Mouse (Mus musculus) cortical plate, adult 2 months (tissue): Measurements from ENCODE around the gene Abca13. TPM values are rescaled to one million over a fixed set of nuclear protein-coding genes. Genes with fewer than 3 reads are reported as not detected.

Experiments
- H3K27ac ChIP-seq: fragments of 200-500 bp; 2 replicates; pipeline ENCODE4 v1.5.1; 2012; ENCODE audit warnings: low read length, control low read depth, inconsistent platforms; ENCODE audit not compliant: insufficient read depth
- H3K4me1 ChIP-seq: fragments of 200-500 bp; 2 replicates; pipeline ENCODE4 v1.6.1; 2011; ENCODE audit warnings: low read length; ENCODE audit not compliant: control insufficient read depth, insufficient read depth
- H3K4me3 ChIP-seq: fragments of 200-500 bp; 2 replicates; pipeline ENCODE4 v1.5.1; 2011; ENCODE audit warnings: mild to moderate bottlenecking, low read length, control low read depth; ENCODE audit not compliant: insufficient read depth
- CTCF ChIP-seq: fragments of 200-500 bp; IDR thresholded peaks from 2 replicates; pipeline ENCODE4 v1.5.1; 2011; ENCODE audit warnings: mild to moderate bottlenecking, control low read depth, low read length; ENCODE audit not compliant: insufficient read depth; ENCODE audit errors: extremely low read depth
- POLR2A ChIP-seq: fragments of 200-500 bp; IDR thresholded peaks from 2 replicates; pipeline ENCODE4 v1.6.1; 2011; ENCODE audit warnings: mild to moderate bottlenecking, low read length, control low read depth; ENCODE audit not compliant: insufficient read depth; ENCODE audit errors: extremely low read depth
- polyA plus RNA-seq: library from polyadenylated mRNA; depleted of rRNA; stranded (reverse); fragments of >200 nt; gene quantifications from 2 replicates; pipeline ENCODE4 v1.2.3, GENCODE M21; 2012

Gene Abca13
- polyA plus RNA-seq, 1 experiment: 0.04 TPM

- H3K4me1 ChIP-seq: no peaks in the 10 kb centered on the region
- TF ChIP-seq CTCF (no peak), POLR2A (no peak)
- H3K4me3 ChIP-seq: no peak overlapping the region
- no peak overlapping the region for H3K27ac ChIP-seq
Measured at GRCm38 (mm10) chr11:9269090-9269489, 77.3 kb downstream of the Abca13 start.

- no peaks in the 10 kb centered on the region for H3K4me1 ChIP-seq
- TF ChIP-seq POLR2A (no peak), CTCF (no peak)
- no peak overlapping the region for H3K4me3 ChIP-seq
- H3K27ac ChIP-seq: no peak overlapping the region
Measured at GRCm38 (mm10) chr11:9285204-9285603, 93.5 kb downstream of the Abca13 start.

- H3K4me3 ChIP-seq: no peak overlapping the region
- TF ChIP-seq CTCF: no peak
- no peak for TF ChIP-seq POLR2A
- no peaks in the 10 kb centered on the region for H3K4me1 ChIP-seq
- no peak overlapping the region for H3K27ac ChIP-seq
Measured at GRCm38 (mm10) chr11:9285759-9286158, 94.0 kb downstream of the Abca13 start.

- no peak overlapping the region for H3K4me3 ChIP-seq
- no peak overlapping the region for H3K27ac ChIP-seq
- no peak for TF ChIP-seq POLR2A
- no peak for TF ChIP-seq CTCF
- H3K4me1 ChIP-seq: no peaks in the 10 kb centered on the region
Measured at GRCm38 (mm10) chr11:9291168-9291567, 99.4 kb downstream of the Abca13 start.

GRCm38 (mm10) chr11:9299615-9300014, 107.9 kb downstream of the Abca13 start:
- TF ChIP-seq CTCF: no peak
- no peak for TF ChIP-seq POLR2A
- Histone ChIP-seq H3K4me3 (no peak overlapping the region), H3K27ac (no peak overlapping the region), H3K4me1 (no peaks in the 10 kb centered on the region)

- TF ChIP-seq CTCF (no peak), POLR2A (no peak)
- no peaks in the 10 kb centered on the region for H3K4me1 ChIP-seq
- H3K27ac ChIP-seq: no peak overlapping the region
- H3K4me3 ChIP-seq: no peak overlapping the region
Measured at GRCm38 (mm10) chr11:9305450-9305849, 113.7 kb downstream of the Abca13 start.

GRCm38 (mm10) chr11:9316545-9316944, 124.8 kb downstream of the Abca13 start:
- H3K4me1 ChIP-seq: no peaks in the 10 kb centered on the region
- no peak overlapping the region for H3K4me3 ChIP-seq
- TF ChIP-seq POLR2A (no peak), CTCF (no peak)
- no peak overlapping the region for H3K27ac ChIP-seq

- no peaks in the 10 kb centered on the region for H3K4me1 ChIP-seq
- no peak overlapping the region for H3K27ac ChIP-seq
- TF ChIP-seq POLR2A (no peak), CTCF (peak; percentile 92)
- H3K4me3 ChIP-seq: no peak overlapping the region
Measured at GRCm38 (mm10) chr11:9317076-9317929, 125.6 kb downstream of the Abca13 start.

- no peaks in the 10 kb centered on the region for H3K4me1 ChIP-seq
- no peak overlapping the region for H3K4me3 ChIP-seq
- H3K27ac ChIP-seq: no peak overlapping the region
- TF ChIP-seq POLR2A (no peak), CTCF (no peak)
Measured at GRCm38 (mm10) chr11:9338151-9338550, 146.4 kb downstream of the Abca13 start.

- Histone ChIP-seq H3K4me1 (no peaks in the 10 kb centered on the region), H3K4me3 (no peak overlapping the region), H3K27ac (no peak overlapping the region)
- TF ChIP-seq CTCF (peak; percentile 44), POLR2A (no peak)
Measured at GRCm38 (mm10) chr11:9347724-9348123, 156.0 kb downstream of the Abca13 start.
